Mouse (Mus musculus) embryo, embryonic 10.5 days (tissue): ENCODE measurements around the gene Proca1.
A peak's percentile ranks its signal among the peaks of the same experiment; 100 is the strongest.
"Not testable (repeated sequence)": the region's sequence is repeated elsewhere in the genome, so short reads cannot be mapped to it uniquely, and the experiment has no call there.

Experiments used
- DNase-seq: peaks from one replicate; pipeline ENCODE4 v3.0.0-alpha.2; 2015; ENCODE audit warnings: low spot score

Proca1 gene

GRCm38 (mm10) chr11:78182961-78183844 is 10.0 kb upstream of the Proca1 start, which contains the start of gene Rpl23a:
TSS of gene Rpl23a (minus strand) at chr11:78183584.
- peak; percentile 97 for DNase-seq

- no peak for DNase-seq
These were observed 9.2 kb upstream of the Proca1 start for GRCm38 (mm10) chr11:78183884-78184514.

GRCm38 (mm10) chr11:78184702-78185101 is 8.5 kb upstream of the Proca1 start:
- not testable (repeated sequence) for DNase-seq

GRCm38 (mm10) chr11:78188331-78189233 is 4.6 kb upstream of the Proca1 start, which contains the start of gene Rab34:
TSS of gene Rab34 (plus strand) at chr11:78188430.
- peak; percentile 90 for DNase-seq

- peak; percentile 94 for DNase-seq
These were observed 3.8 kb upstream of the Proca1 start for GRCm38 (mm10) chr11:78189234-78190040.

GRCm38 (mm10) chr11:78190041-78190440 is 3.2 kb upstream of the Proca1 start:
- no peak for DNase-seq

GRCm38 (mm10) chr11:78194411-78195100 is 1.4 kb downstream of the Proca1 start:
- peak; percentile 81 for DNase-seq

- no peak for DNase-seq
These were observed 2.1 kb downstream of the Proca1 start for GRCm38 (mm10) chr11:78195101-78195863.

GRCm38 (mm10) chr11:78202372-78202771 is 9.2 kb downstream of the Proca1 start:
- no peak for DNase-seq

- no peak for DNase-seq
These were observed 11.1 kb downstream of the Proca1 start for GRCm38 (mm10) chr11:78204287-78204686.

GRCm38 (mm10) chr11:78205361-78206206 is 12.4 kb downstream of the Proca1 start:
- DNase-seq = peak; percentile 52

GRCm38 (mm10) chr11:78207190-78207589 is 14.0 kb downstream of the Proca1 start:
- DNase-seq = no peak

- no peak for DNase-seq
These were observed 16.7 kb downstream of the Proca1 start for GRCm38 (mm10) chr11:78209886-78210285.

- DNase-seq = no peak
These were observed 17.4 kb downstream of the Proca1 start for GRCm38 (mm10) chr11:78210615-78211014.

GRCm38 (mm10) chr11:78211513-78211912 is 18.3 kb downstream of the Proca1 start:
- DNase-seq = no peak

GRCm38 (mm10) chr11:78213086-78213817 is 20.1 kb downstream of the Proca1 start:
- DNase-seq = no peak

GRCm38 (mm10) chr11:78215709-78216317 is 22.6 kb downstream of the Proca1 start:
- DNase-seq = no peak

GRCm38 (mm10) chr11:78223586-78223985 is 30.4 kb downstream of the Proca1 start:
- DNase-seq = no peak
